Mouse (Mus musculus) bone marrow macrophage, adult 2 months (primary cell): Measurements from ENCODE around the gene Cep350. TPM values are rescaled to one million over a fixed set of nuclear protein-coding genes. Genes with fewer than 3 reads are reported as not detected.
A peak's percentile ranks its signal among the peaks of the same experiment; 100 is the strongest.

Experiments used
- H3K27ac ChIP-seq: 2 replicates; pipeline ENCODE4 v1.5.1; 2012; ENCODE audit warnings: low read depth, low read length; ENCODE audit not compliant: insufficient read depth
- H3K4me1 ChIP-seq: 2 replicates; pipeline ENCODE4 v1.6.1; 2012; ENCODE audit warnings: low read length; ENCODE audit not compliant: control insufficient read depth, insufficient read depth
- H3K4me3 ChIP-seq: 2 replicates; pipeline ENCODE4 v1.5.1; 2012; ENCODE audit warnings: mild to moderate bottlenecking, low read length, moderate library complexity; ENCODE audit not compliant: insufficient read depth
- CTCF ChIP-seq: IDR thresholded peaks from 2 replicates; pipeline ENCODE4 v1.5.1; 2012; ENCODE audit warnings: low read depth, mild to moderate bottlenecking, low read length, moderate library complexity
- POLR2A ChIP-seq: IDR thresholded peaks from 2 replicates; pipeline ENCODE4 v1.6.1; 2012; ENCODE audit warnings: mild to moderate bottlenecking, low read depth, low read length, borderline replicate concordance
- polyA plus RNA-seq: library from polyadenylated mRNA; stranded (reverse); fragments of >200 nt; gene quantifications from 2 replicates; pipeline ENCODE4 v1.2.4, GENCODE M21; 2012; ENCODE audit not compliant: missing spikeins, insufficient read depth, insufficient read length

Gene Cep350
- polyA plus RNA-seq, 1 experiment, result 40.9 TPM

DNA sequence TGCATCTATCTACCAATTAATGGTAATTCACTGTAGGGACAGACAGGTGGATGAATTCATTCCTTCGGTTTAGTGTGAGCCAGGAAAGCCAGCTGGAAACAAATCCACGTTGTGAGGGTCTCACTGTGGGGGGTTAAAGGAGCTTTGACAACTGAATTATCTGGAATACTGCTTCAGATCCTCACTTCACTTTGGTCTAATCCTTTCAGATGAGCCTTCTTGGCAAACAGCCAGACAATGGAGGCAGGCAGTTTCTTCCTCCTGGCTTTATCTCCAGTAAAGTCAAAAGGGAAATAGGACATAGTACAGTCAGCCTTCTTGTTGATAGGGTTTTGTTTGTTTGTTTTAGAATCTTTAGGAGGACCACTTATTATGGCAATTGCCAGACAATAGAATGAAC, 16.3 kb upstream of the Cep350 start:
- TF ChIP-seq CTCF (no peak), POLR2A (no peak)

GRCm38 (mm10) chr1:155987625-155988024, 14.6 kb upstream of the Cep350 start:
- Histone ChIP-seq H3K4me1 (peaks cover 2% of the 10 kb centered on the region; the same call in 1 of the 2 replicates), H3K4me3 (no peak overlapping the region), H3K27ac (no peak overlapping the region)
- TF ChIP-seq CTCF (no peak), POLR2A (no peak)

More for the DNA sequence above, 16.3 kb upstream of the Cep350 start:
- Histone ChIP-seq H3K4me3 (no peak overlapping the region), H3K27ac (no peak overlapping the region), H3K4me1 (peaks cover 2% of the 10 kb centered on the region; the same call in 1 of the 2 replicates)

DNA sequence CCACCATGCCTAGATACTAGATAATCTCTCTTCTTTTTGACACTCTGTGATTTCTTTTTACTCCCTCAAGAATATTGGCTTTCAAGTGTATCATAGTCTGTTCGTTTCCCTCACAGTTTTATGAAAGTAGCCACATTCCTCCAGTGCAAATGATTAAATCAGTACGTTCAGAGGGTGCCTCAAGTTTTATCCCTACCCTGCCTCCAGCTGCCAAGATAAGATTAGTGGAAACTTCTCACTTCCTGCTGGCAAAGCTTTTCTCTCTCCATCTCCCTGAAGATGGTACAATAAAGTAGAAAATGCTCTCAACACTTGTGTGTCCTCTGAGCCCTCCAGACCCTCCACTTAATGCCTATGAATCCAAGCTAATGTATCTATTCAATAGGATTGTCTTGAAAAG, 1.9 kb upstream of the Cep350 start:
- no peak overlapping the region for H3K27ac ChIP-seq
- TF ChIP-seq POLR2A (no peak), CTCF (no peak)
- no peak overlapping the region for H3K4me3 ChIP-seq
- H3K4me1 ChIP-seq, result peaks cover 4% of the 10 kb centered on the region; the same call in 1 of the 2 replicates

DNA sequence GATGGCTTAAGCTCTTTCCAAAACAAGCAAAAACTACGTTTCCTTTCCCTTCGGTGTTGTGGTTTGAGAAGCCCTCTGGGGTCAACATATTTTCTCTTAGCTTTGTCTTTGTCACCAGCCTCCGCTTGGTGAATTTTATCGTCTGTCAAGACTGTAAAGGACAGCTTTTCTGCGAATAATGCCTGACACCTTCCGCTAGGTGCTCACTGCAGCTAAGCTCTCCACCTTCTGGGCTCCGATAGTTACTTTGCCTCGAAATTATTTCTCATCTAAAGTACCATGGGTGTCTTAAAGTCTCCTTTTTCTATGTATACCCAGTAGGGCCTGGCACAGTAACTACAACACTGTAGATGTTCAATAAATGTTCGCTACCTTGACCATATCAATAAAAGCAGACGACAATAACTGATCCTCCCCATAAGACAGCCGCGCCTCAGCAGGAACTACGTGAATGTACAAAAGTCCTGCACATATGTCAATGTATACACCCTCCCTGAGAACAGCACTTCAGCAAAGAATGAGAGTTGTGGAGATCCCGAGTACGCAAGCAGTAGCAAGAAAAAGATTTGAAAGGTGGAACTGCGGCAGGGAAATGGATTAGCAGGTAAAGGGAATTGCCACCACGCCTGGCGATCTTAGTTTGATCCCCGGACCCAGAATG, 794 bp upstream of the Cep350 start:
- TF ChIP-seq POLR2A (no peak), CTCF (no peak)
- peak overlapping the region; percentile 59 for H3K4me3 ChIP-seq
- peak overlapping the region; percentile 73 for H3K27ac ChIP-seq
- H3K4me1 ChIP-seq, result peaks cover 4% of the 10 kb centered on the region; the same call in 1 of the 2 replicates

DNA sequence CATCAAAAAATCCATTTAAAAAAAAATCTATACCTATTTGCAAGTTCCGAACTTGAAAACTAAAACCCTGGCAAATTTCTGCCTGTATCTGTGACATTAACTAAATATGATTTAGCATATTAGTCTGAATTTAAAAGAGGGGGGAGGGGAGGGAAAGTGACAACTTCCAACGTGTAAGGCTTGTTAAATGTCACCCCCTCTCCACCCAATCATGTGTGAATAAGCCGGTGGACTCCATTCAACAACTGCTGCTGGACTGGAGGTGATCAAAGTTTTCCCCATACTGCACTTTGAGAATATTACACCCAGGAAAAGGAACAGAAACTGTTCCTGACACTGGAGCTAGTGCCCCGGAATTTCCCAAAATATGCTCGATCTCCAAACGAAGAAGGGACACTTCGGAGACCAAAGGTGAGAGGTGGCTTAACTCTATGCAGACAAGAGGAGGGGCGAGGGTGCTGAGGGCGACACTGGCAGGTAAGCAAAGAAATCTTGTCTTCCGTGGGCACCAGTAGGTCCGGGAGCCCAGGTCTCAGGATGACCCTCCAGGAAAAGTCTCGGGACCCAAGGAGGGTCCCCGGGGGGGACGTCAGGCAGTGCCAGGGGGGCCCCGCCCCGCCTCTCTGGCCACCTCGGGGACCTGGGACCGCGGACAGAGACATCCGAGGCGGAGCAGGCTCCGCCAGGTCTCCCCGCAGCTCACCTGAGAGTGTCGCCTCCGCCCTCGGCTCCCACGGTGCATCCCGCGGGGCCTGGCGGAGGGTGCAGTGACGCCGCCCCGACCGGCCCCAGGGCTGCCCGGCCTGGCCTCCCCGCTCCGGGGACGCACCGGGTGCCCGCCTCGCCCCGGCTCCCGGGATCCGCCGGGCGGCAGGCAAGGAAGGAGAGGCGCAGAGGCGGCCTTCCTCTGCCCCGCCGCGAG, 648 bp downstream of the Cep350 start:
- peak overlapping the region; percentile 86 for H3K4me3 ChIP-seq
- TF ChIP-seq CTCF (no peak), POLR2A (no peak)
- H3K4me1 ChIP-seq, result peaks cover 4% of the 10 kb centered on the region; the same call in 1 of the 2 replicates
- peak overlapping the region; percentile 68 for H3K27ac ChIP-seq

DNA sequence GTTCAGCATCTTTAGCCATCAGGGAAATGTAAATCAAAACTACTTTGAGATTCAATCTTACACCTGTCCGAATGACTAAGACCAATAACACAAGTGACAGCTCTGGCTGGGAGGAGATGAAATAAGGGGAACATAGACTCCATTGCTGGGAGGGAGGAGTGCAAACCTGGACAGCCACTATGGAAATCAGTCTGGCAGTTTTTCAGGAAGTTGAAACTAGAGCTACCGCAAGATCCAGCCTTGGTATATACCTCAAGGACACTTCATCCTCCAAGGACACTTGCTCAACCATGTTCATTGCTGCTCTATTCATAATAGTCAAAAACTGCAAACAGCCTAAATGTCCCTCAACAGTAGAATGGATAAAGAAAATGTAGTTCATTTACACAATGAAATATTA, 23.9 kb downstream of the Cep350 start:
- no peak for TF ChIP-seq POLR2A
- no peak for TF ChIP-seq CTCF
- no peak overlapping the region for H3K27ac ChIP-seq
- peaks cover 5% of the 10 kb centered on the region for H3K4me1 ChIP-seq
- H3K4me3 ChIP-seq, result no peak overlapping the region

DNA sequence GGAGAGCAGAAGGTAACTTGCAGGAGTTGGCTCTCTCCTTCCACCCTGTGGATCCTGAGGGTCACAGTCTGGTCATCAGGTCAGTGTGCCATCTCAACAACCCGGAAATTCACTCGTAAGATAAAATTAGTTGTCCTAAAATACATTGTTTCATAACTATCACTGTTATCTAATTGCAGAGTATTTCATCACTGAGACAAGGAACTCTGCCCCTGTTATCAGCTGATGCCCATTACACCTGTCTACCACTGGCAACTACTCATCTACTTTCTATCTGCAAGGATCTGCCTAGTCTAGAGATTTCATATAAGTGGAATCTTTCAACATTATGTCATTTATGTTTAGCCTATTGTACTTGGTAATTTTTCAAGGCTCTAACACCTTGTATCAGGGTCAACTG, 28.7 kb downstream of the Cep350 start:
- Histone ChIP-seq H3K4me1 (no peaks in the 10 kb centered on the region), H3K4me3 (no peak overlapping the region), H3K27ac (no peak overlapping the region)
- TF ChIP-seq POLR2A, result no peak
- TF ChIP-seq CTCF, result no peak

GRCm38 (mm10) chr1:155937416-155937815, 35.6 kb downstream of the Cep350 start:
- Histone ChIP-seq H3K4me3 (no peak overlapping the region), H3K4me1 (no peaks in the 10 kb centered on the region), H3K27ac (no peak overlapping the region)
- TF ChIP-seq POLR2A (no peak), CTCF (no peak)

DNA sequence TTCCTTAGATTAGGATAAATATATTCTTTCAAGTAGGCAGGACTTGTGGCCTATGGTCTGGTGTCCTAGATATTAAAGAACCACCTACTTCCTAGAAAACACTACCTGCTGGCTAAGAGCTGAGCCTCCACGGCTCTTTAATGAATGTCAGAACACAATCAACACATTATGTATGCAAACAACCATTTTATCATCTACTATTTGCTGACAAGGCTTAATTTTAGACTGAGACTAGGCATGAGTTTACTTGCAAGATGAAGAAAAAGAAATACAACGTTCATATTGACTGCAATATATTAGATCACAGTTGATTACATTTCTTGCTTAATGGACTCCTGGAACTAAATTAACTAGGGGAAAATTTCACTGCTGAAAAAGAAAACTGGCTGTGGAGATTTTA, 38.4 kb downstream of the Cep350 start:
- H3K4me1 ChIP-seq, result no peaks in the 10 kb centered on the region
- H3K4me3 ChIP-seq, result no peak overlapping the region
- TF ChIP-seq CTCF, result no peak
- TF ChIP-seq POLR2A, result no peak
- no peak overlapping the region for H3K27ac ChIP-seq

DNA sequence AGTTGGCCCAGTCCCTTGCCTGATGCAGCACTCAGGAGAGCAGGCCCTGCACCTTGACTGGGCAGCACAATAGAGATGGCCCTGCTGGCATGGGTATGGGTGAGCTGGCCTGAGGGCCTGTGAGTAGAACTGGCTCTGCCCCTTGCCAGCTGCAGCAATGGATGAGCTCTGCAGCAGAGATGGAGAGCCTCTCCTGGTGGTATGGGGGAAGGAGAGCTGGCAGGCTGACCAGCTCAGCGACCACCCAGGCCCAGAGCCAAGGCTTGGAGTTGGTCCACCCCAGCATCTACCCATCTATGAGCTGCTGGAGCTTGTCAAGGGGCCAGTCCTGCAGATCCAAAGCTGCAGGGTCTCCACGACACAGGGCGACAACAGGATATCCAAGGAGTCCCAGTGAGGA, 69.5 kb downstream of the Cep350 start:
- H3K4me1 ChIP-seq, result peaks cover 9% of the 10 kb centered on the region
- TF ChIP-seq CTCF (no peak), POLR2A (no peak)
- H3K27ac ChIP-seq, result no peak overlapping the region
- no peak overlapping the region for H3K4me3 ChIP-seq
